Mouse (Mus musculus) hindbrain, embryonic 15.5 days (tissue): ENCODE data around the gene Bcl2l13. TPM values are rescaled to one million over a fixed set of nuclear protein-coding genes. Genes with fewer than 3 reads are reported as not detected.
"Not testable (repeated sequence)": the region's sequence is repeated elsewhere in the genome, so short reads cannot be mapped to it uniquely, and the experiment has no call there.

Experiments used
- ATAC-seq: fragments of 200-750 bp; cut with Nextera tagmentation; 2 replicates; pipeline ENCODE4 v1.8.0; 2017; ENCODE audit warnings: low read depth, moderate number of reproducible peaks, moderate TSS enrichment; ENCODE audit not compliant: low FRiP score
- H3K27ac ChIP-seq: fragments of 300-500 bp; sonication (generic); replicated peaks from 2 replicates; pipeline ENCODE4 v1.5.1; 2015; ENCODE audit warnings: mild to moderate bottlenecking, inconsistent platforms
- H3K27me3 ChIP-seq: fragments of 300-500 bp; sonication (generic); 2 replicates; pipeline ENCODE4 v1.6.1; 2015; ENCODE audit warnings: control low read depth, inconsistent platforms
- H3K36me3 ChIP-seq: fragments of 300-500 bp; sonication (generic); 2 replicates; pipeline ENCODE4 v1.6.1; 2015; ENCODE audit warnings: control low read depth, inconsistent platforms
- H3K4me1 ChIP-seq: fragments of 300-500 bp; sonication (generic); replicated peaks from 2 replicates; pipeline ENCODE4 v1.6.1; 2015; ENCODE audit warnings: control low read depth, inconsistent platforms
- H3K4me2 ChIP-seq: fragments of 300-500 bp; sonication (generic); 2 replicates; pipeline ENCODE4 v1.6.1; 2015; ENCODE audit warnings: moderate library complexity, mild to moderate bottlenecking, inconsistent platforms
- H3K4me3 ChIP-seq: fragments of 300-500 bp; sonication (generic); 2 replicates; pipeline ENCODE4 v1.5.1; 2015; ENCODE audit warnings: mild to moderate bottlenecking, inconsistent platforms
- H3K9ac ChIP-seq: fragments of 300-500 bp; sonication (generic); 2 replicates; pipeline ENCODE4 v1.6.1; 2015; ENCODE audit warnings: inconsistent platforms
- H3K9me3 ChIP-seq: fragments of 300-500 bp; sonication (generic); 2 replicates; pipeline ENCODE4 v1.6.1; 2016; ENCODE audit warnings: control low read depth, inconsistent platforms
- WGBS: fragments of 180-500 bp; shearing (Covaris S2); methylation state at CpG from one replicate; pipeline ENCODE4 v1.1.7; 2015; 5-methylcytosine and 5-hydroxymethylcytosine counted together
- polyA plus RNA-seq: library from polyadenylated mRNA; unstranded; fragments of >200 nt; fragmentation: Nextera tagmentation; extraction: Ambion mirVana; gene quantifications from 2 replicates; pipeline ENCODE4 v1.2.1, GENCODE M21; 2015

Gene Bcl2l13
- polyA plus RNA-seq, 1 experiment from 2014 or later: 29.8 TPM

GRCm38 (mm10) chr6:120806999-120807737 lies 28.8 kb upstream of the Bcl2l13 start:
- no peak for ATAC-seq
- Histone ChIP-seq H3K4me3 (no peak overlapping the region), H3K36me3 (peaks cover 73% of the 10 kb centered on the region), H3K27ac (no peak overlapping the region), H3K27me3 (no peaks in the 10 kb centered on the region), H3K9ac (no peak overlapping the region), H3K9me3 (no peaks in the 10 kb centered on the region), H3K4me1 (no peaks in the 10 kb centered on the region), H3K4me2 (no peak overlapping the region)
- WGBS: 86% methylated on average over 5 of the region's 5 CpGs

GRCm38 (mm10) chr6:120807738-120808081 lies 28.3 kb upstream of the Bcl2l13 start:
- H3K27me3 ChIP-seq: no peaks in the 10 kb centered on the region
- ATAC-seq: no peak
- no peaks in the 10 kb centered on the region for H3K9me3 ChIP-seq
- no peaks in the 10 kb centered on the region for H3K4me1 ChIP-seq
- 98% methylated on average over 4 of the region's 4 CpGs for WGBS
- H3K4me2 ChIP-seq: no peak overlapping the region
- H3K4me3 ChIP-seq: no peak overlapping the region
- H3K36me3 ChIP-seq: peaks cover 67% of the 10 kb centered on the region
- no peak overlapping the region for H3K27ac ChIP-seq
- no peak overlapping the region for H3K9ac ChIP-seq

GRCm38 (mm10) chr6:120811999-120812398 lies 24.0 kb upstream of the Bcl2l13 start:
- H3K9me3 ChIP-seq, H3K4me1 ChIP-seq, H3K4me3 ChIP-seq, H3K9ac ChIP-seq, H3K27me3 ChIP-seq, ATAC-seq, H3K4me2 ChIP-seq, H3K27ac ChIP-seq: not testable (repeated sequence)
- H3K36me3 ChIP-seq: peaks cover 32% of the 10 kb centered on the region
- 99% methylated on average over 10 of the region's 10 CpGs for WGBS

GRCm38 (mm10) chr6:120819294-120819693 lies 16.7 kb upstream of the Bcl2l13 start:
- no peak for ATAC-seq
- no peak overlapping the region for H3K4me3 ChIP-seq
- H3K4me1 ChIP-seq: peaks cover 30% of the 10 kb centered on the region
- H3K9ac ChIP-seq: no peak overlapping the region
- no peak overlapping the region for H3K27ac ChIP-seq
- H3K4me2 ChIP-seq: no peak overlapping the region
- WGBS: 100% methylated on average over 2 of the region's 2 CpGs
- no peaks in the 10 kb centered on the region for H3K27me3 ChIP-seq
- H3K36me3 ChIP-seq: peaks cover 19% of the 10 kb centered on the region
- no peaks in the 10 kb centered on the region for H3K9me3 ChIP-seq

- no peaks in the 10 kb centered on the region for H3K9me3 ChIP-seq
- 91% methylated on average over 5 of the region's 5 CpGs for WGBS
- no peak overlapping the region for H3K9ac ChIP-seq
- no peak overlapping the region for H3K4me2 ChIP-seq
- peaks cover 19% of the 10 kb centered on the region for H3K36me3 ChIP-seq
- H3K27ac ChIP-seq: no peak overlapping the region
- ATAC-seq: no peak
- no peak overlapping the region for H3K4me3 ChIP-seq
- H3K4me1 ChIP-seq: peaks cover 30% of the 10 kb centered on the region
- H3K27me3 ChIP-seq: no peaks in the 10 kb centered on the region
Observed at GRCm38 (mm10) chr6:120820144-120820543, 15.9 kb upstream of the Bcl2l13 start.

GRCm38 (mm10) chr6:120820941-120821340 lies 15.1 kb upstream of the Bcl2l13 start:
- H3K9me3 ChIP-seq: no peaks in the 10 kb centered on the region
- H3K36me3 ChIP-seq: peaks cover 19% of the 10 kb centered on the region
- H3K4me1 ChIP-seq: peaks cover 30% of the 10 kb centered on the region
- no peaks in the 10 kb centered on the region for H3K27me3 ChIP-seq
- ATAC-seq: no peak
- peak overlapping the region; percentile 75 for H3K4me2 ChIP-seq
- no peak overlapping the region for H3K27ac ChIP-seq
- 90% methylated on average over 1 of the region's 1 CpGs for WGBS
- H3K9ac ChIP-seq: no peak overlapping the region
- no peak overlapping the region; the same call in 1 of the 2 replicates for H3K4me3 ChIP-seq

- Histone ChIP-seq H3K27ac (no peak overlapping the region), H3K9ac (peak overlapping the region; percentile 88), H3K4me1 (peaks cover 30% of the 10 kb centered on the region), H3K9me3 (no peaks in the 10 kb centered on the region), H3K4me3 (peak overlapping the region; percentile 98), H3K4me2 (peak overlapping the region; percentile 75), H3K27me3 (no peaks in the 10 kb centered on the region), H3K36me3 (peaks cover 19% of the 10 kb centered on the region)
- no peak for ATAC-seq
- WGBS: 52% methylated on average over 5 of the region's 5 CpGs
Observed at GRCm38 (mm10) chr6:120821715-120822114, 14.3 kb upstream of the Bcl2l13 start.

GRCm38 (mm10) chr6:120822307-120822928 lies 13.6 kb upstream of the Bcl2l13 start, which contains the start of gene Atp6v1e1:
Atp6v1e1 (minus strand) TSS chr6:120822793.
- Histone ChIP-seq H3K9me3 (no peaks in the 10 kb centered on the region), H3K4me1 (peaks cover 30% of the 10 kb centered on the region), H3K36me3 (peaks cover 16% of the 10 kb centered on the region), H3K27ac (peak within 1 kb of the TSS; percentile 93), H3K4me2 (peak within 1 kb of the TSS; percentile 75), H3K9ac (peak within 1 kb of the TSS; percentile 88), H3K27me3 (no peaks in the 10 kb centered on the region), H3K4me3 (peak within 1 kb of the TSS; percentile 98)
- ATAC-seq: peak; percentile 96
- under 1% methylated on average over 41 of the region's 41 CpGs for WGBS

- Histone ChIP-seq H3K27ac (peak overlapping the region; percentile 66), H3K4me3 (peak overlapping the region; percentile 98), H3K4me2 (peak overlapping the region; percentile 75), H3K36me3 (peaks cover 9% of the 10 kb centered on the region), H3K27me3 (no peaks in the 10 kb centered on the region), H3K9ac (0 out of 2 replicates have a peak overlapping the region, but pooled peaks have one; percentile 3), H3K9me3 (no peaks in the 10 kb centered on the region), H3K4me1 (peaks cover 30% of the 10 kb centered on the region)
- 54% methylated on average over 10 of the region's 10 CpGs for WGBS
- ATAC-seq: peak; percentile 3; the same call in 1 of the 2 replicates
Observed at GRCm38 (mm10) chr6:120822937-120823614, 12.9 kb upstream of the Bcl2l13 start.

- no peaks in the 10 kb centered on the region for H3K4me1 ChIP-seq
- ATAC-seq: no peak
Observed at GRCm38 (mm10) chr6:120830056-120830455, 6.0 kb upstream of the Bcl2l13 start.

GRCm38 (mm10) chr6:120830866-120831608 lies 5.0 kb upstream of the Bcl2l13 start:
- H3K9me3 ChIP-seq: no peaks in the 10 kb centered on the region
- no peak overlapping the region for H3K4me2 ChIP-seq
- H3K9ac ChIP-seq: no peak overlapping the region
- no peak overlapping the region for H3K27ac ChIP-seq
- ATAC-seq: no peak
- no peak overlapping the region for H3K4me3 ChIP-seq
- 62% methylated on average over 4 of the region's 4 CpGs for WGBS
- H3K4me1 ChIP-seq: no peaks in the 10 kb centered on the region
- H3K36me3 ChIP-seq: no peaks in the 10 kb centered on the region
- H3K27me3 ChIP-seq: no peaks in the 10 kb centered on the region

More at GRCm38 (mm10) chr6:120830056-120830455, 6.0 kb upstream of the Bcl2l13 start:
- H3K36me3 ChIP-seq: no peaks in the 10 kb centered on the region
- no peaks in the 10 kb centered on the region for H3K9me3 ChIP-seq
- no peak overlapping the region for H3K4me3 ChIP-seq
- H3K27me3 ChIP-seq: no peaks in the 10 kb centered on the region
- 64% methylated on average over 1 of the region's 1 CpGs for WGBS
- no peak overlapping the region for H3K27ac ChIP-seq
- no peak overlapping the region for H3K9ac ChIP-seq
- no peak overlapping the region for H3K4me2 ChIP-seq
